Mouse (Mus musculus) erythroblast, embryonic 14.5 days (primary cell): ENCODE results near the gene Ggact. TPM values are rescaled to one million over a fixed set of nuclear protein-coding genes. Genes with fewer than 3 reads are reported as not detected.

ENCODE experiments used
- H3K27me3 ChIP-seq: 2 replicates; pipeline ENCODE4 v1.6.1; 2012; ENCODE audit warnings: inconsistent platforms; ENCODE audit not compliant: control insufficient read depth
- H3K36me3 ChIP-seq: 2 replicates; pipeline ENCODE4 v1.6.1; 2012; ENCODE audit warnings: mild to moderate bottlenecking, inconsistent platforms; ENCODE audit not compliant: control insufficient read depth
- H3K4me1 ChIP-seq: 2 replicates; pipeline ENCODE4 v1.6.1; 2012; ENCODE audit warnings: inconsistent platforms; ENCODE audit not compliant: control insufficient read depth
- H3K4me3 ChIP-seq: replicated peaks from 2 replicates; pipeline ENCODE3; 2012; ENCODE audit warnings: moderate library complexity, mild to moderate bottlenecking, inconsistent platforms
- H3K9me3 ChIP-seq: 2 replicates; pipeline ENCODE4 v1.6.1; 2012; ENCODE audit warnings: low read length, inconsistent platforms, mixed read lengths; ENCODE audit not compliant: control insufficient read depth
- GATA1 ChIP-seq: IDR thresholded peaks from 2 replicates; pipeline ENCODE4 v1.6.1; 2012; ENCODE audit warnings: low read length, inconsistent platforms, mixed read lengths
- TAL1 ChIP-seq: IDR thresholded peaks from 3 replicates; pipeline ENCODE4 v1.6.1; 2012; ENCODE audit warnings: low read length, inconsistent platforms, mixed read lengths
- polyA plus RNA-seq: library from polyadenylated mRNA; stranded (reverse); fragments of >175 nt; gene quantifications from 2 replicates; pipeline ENCODE4 v1.2.3, GENCODE M21; 2012

Ggact gene
- polyA plus RNA-seq = 1.7 and 2.1 TPM in 2 replicates

- Histone ChIP-seq H3K27me3 (no peaks in the 10 kb centered on the region), H3K4me1 (peaks cover 18% of the 10 kb centered on the region), H3K9me3 (no peaks in the 10 kb centered on the region), H3K36me3 (no peaks in the 10 kb centered on the region), H3K4me3 (peak within 1 kb of the TSS; percentile 82)
- no peak for TF ChIP-seq TAL1
- no peak for TF ChIP-seq GATA1
These were observed at the start of gene Ggact for GRCm38 (mm10) chr14:122913657-122914056. Ggact (minus strand) TSS chr14:122913757.

GRCm38 (mm10) chr14:122957941-122958340 lies 44.4 kb upstream of the Ggact start:
- no peaks in the 10 kb centered on the region for H3K9me3 ChIP-seq
- no peaks in the 10 kb centered on the region for H3K4me1 ChIP-seq
- H3K36me3 ChIP-seq = no peaks in the 10 kb centered on the region
- no peak overlapping the region for H3K4me3 ChIP-seq
- H3K27me3 ChIP-seq = no peaks in the 10 kb centered on the region
- no peak for TF ChIP-seq GATA1
- TF ChIP-seq TAL1 = no peak

- Histone ChIP-seq H3K27me3 (no peaks in the 10 kb centered on the region), H3K36me3 (no peaks in the 10 kb centered on the region; the same call in 1 of the 2 replicates), H3K4me3 (no peak overlapping the region), H3K9me3 (no peaks in the 10 kb centered on the region), H3K4me1 (no peaks in the 10 kb centered on the region)
- TF ChIP-seq TAL1 = no peak
- no peak for TF ChIP-seq GATA1
These were observed 39.8 kb upstream of the Ggact start for GRCm38 (mm10) chr14:122953331-122953730.

- no peaks in the 10 kb centered on the region for H3K4me1 ChIP-seq
- no peak for TF ChIP-seq GATA1
- no peak for TF ChIP-seq TAL1
- H3K27me3 ChIP-seq = no peaks in the 10 kb centered on the region
- H3K9me3 ChIP-seq = no peaks in the 10 kb centered on the region
- H3K4me3 ChIP-seq = no peak overlapping the region
- H3K36me3 ChIP-seq = no peaks in the 10 kb centered on the region; the same call in 1 of the 2 replicates
These were observed 39.0 kb upstream of the Ggact start for GRCm38 (mm10) chr14:122952556-122952955.

- TF ChIP-seq GATA1 = no peak
- no peak for TF ChIP-seq TAL1
- Histone ChIP-seq H3K9me3 (no peaks in the 10 kb centered on the region), H3K36me3 (no peaks in the 10 kb centered on the region; the same call in 1 of the 2 replicates), H3K27me3 (no peaks in the 10 kb centered on the region), H3K4me1 (no peaks in the 10 kb centered on the region), H3K4me3 (no peak overlapping the region)
These were observed 38.3 kb upstream of the Ggact start for GRCm38 (mm10) chr14:122951676-122952445.

- H3K4me3 ChIP-seq = no peak overlapping the region
- no peaks in the 10 kb centered on the region for H3K27me3 ChIP-seq
- no peaks in the 10 kb centered on the region for H3K4me1 ChIP-seq
- no peaks in the 10 kb centered on the region; the same call in 1 of the 2 replicates for H3K36me3 ChIP-seq
- TF ChIP-seq GATA1 (no peak), TAL1 (no peak)
- no peaks in the 10 kb centered on the region for H3K9me3 ChIP-seq
These were observed 37.4 kb upstream of the Ggact start for GRCm38 (mm10) chr14:122950915-122951314.

GRCm38 (mm10) chr14:122943475-122943853 lies 29.9 kb upstream of the Ggact start:
- Histone ChIP-seq H3K36me3 (peaks cover 2% of the 10 kb centered on the region; the same call in 1 of the 2 replicates), H3K4me3 (no peak overlapping the region), H3K27me3 (no peaks in the 10 kb centered on the region), H3K9me3 (no peaks in the 10 kb centered on the region), H3K4me1 (no peaks in the 10 kb centered on the region)
- no peak for TF ChIP-seq GATA1
- no peak for TF ChIP-seq TAL1

- H3K9me3 ChIP-seq = no peaks in the 10 kb centered on the region
- H3K4me1 ChIP-seq = no peaks in the 10 kb centered on the region
- no peak for TF ChIP-seq GATA1
- no peak for TF ChIP-seq TAL1
- H3K4me3 ChIP-seq = no peak overlapping the region
- H3K36me3 ChIP-seq = peaks cover 2% of the 10 kb centered on the region; the same call in 1 of the 2 replicates
- no peaks in the 10 kb centered on the region for H3K27me3 ChIP-seq
These were observed 29.4 kb upstream of the Ggact start for GRCm38 (mm10) chr14:122942757-122943474.

GRCm38 (mm10) chr14:122936460-122936859 lies 22.9 kb upstream of the Ggact start:
- Histone ChIP-seq H3K4me1 (no peaks in the 10 kb centered on the region), H3K36me3 (peaks cover 2% of the 10 kb centered on the region; the same call in 1 of the 2 replicates), H3K9me3 (no peaks in the 10 kb centered on the region), H3K27me3 (no peaks in the 10 kb centered on the region), H3K4me3 (no peak overlapping the region)
- TF ChIP-seq TAL1 (no peak), GATA1 (no peak)
